Mouse (Mus musculus) natural killer cell, adult 2 months (primary cell): ENCODE data around the gene St3gal3.

Source experiments
- DNase-seq, 2 experiments: peaks; one replicate each; pipeline ENCODE4 v3.0.0; 2022; ENCODE audit warnings: low spot score in 2 of 2

The St3gal3 gene

GRCm38 (mm10) chr4:118054615-118055014 lies 80.1 kb downstream of the St3gal3 start:
- no peak for DNase-seq

GRCm38 (mm10) chr4:118053904-118054303 lies 80.8 kb downstream of the St3gal3 start:
- no peak for DNase-seq

GRCm38 (mm10) chr4:118049606-118050302 lies 85.0 kb downstream of the St3gal3 start:
- DNase-seq: no peak

GRCm38 (mm10) chr4:118044510-118044909 lies 90.2 kb downstream of the St3gal3 start:
- DNase-seq: no peak

GRCm38 (mm10) chr4:118043331-118044002 lies 91.2 kb downstream of the St3gal3 start:
- DNase-seq: no peak

- no peak for DNase-seq
Measured at GRCm38 (mm10) chr4:118042671-118043320, 91.9 kb downstream of the St3gal3 start.

- no peak for DNase-seq
Measured at GRCm38 (mm10) chr4:118041145-118041544, 93.6 kb downstream of the St3gal3 start.

GRCm38 (mm10) chr4:118040650-118041049 lies 94.1 kb downstream of the St3gal3 start:
- no peak for DNase-seq

- no peak for DNase-seq
Measured at GRCm38 (mm10) chr4:118039964-118040363, 94.8 kb downstream of the St3gal3 start.

- no peak for DNase-seq
Measured at GRCm38 (mm10) chr4:118038023-118038422, 96.7 kb downstream of the St3gal3 start.

GRCm38 (mm10) chr4:118037406-118037805 lies 97.3 kb downstream of the St3gal3 start:
- no peak for DNase-seq

GRCm38 (mm10) chr4:118036531-118036930 lies 98.2 kb downstream of the St3gal3 start:
- no peak for DNase-seq

GRCm38 (mm10) chr4:118035090-118035489 lies 99.6 kb downstream of the St3gal3 start:
- no peak for DNase-seq

GRCm38 (mm10) chr4:118033026-118033425 lies 101.7 kb downstream of the St3gal3 start:
- DNase-seq: no peak

GRCm38 (mm10) chr4:118031776-118032170 lies 102.9 kb downstream of the St3gal3 start:
- DNase-seq: no peak

- DNase-seq: no peak
Measured at GRCm38 (mm10) chr4:118031132-118031775, 103.5 kb downstream of the St3gal3 start.

- no peak for DNase-seq
Measured at GRCm38 (mm10) chr4:118030330-118030729, 104.4 kb downstream of the St3gal3 start.

GRCm38 (mm10) chr4:118029892-118030291 lies 104.8 kb downstream of the St3gal3 start:
- no peak for DNase-seq

- no peak for DNase-seq
Measured at GRCm38 (mm10) chr4:118028994-118029393, 105.7 kb downstream of the St3gal3 start.

- no peak for DNase-seq
Measured at GRCm38 (mm10) chr4:118025931-118026330, 108.8 kb downstream of the St3gal3 start.

- DNase-seq: no peak
Measured at GRCm38 (mm10) chr4:118025381-118025780, 109.3 kb downstream of the St3gal3 start.

- DNase-seq: no peak
Measured at GRCm38 (mm10) chr4:118022811-118023210, 111.9 kb downstream of the St3gal3 start.
